Mouse (Mus musculus) cerebellum, adult 2 months (tissue): ENCODE measurements at regions not wholly inside any gene's neighbourhood (a gene's known extent, or its start where the extent isn't known, plus 50 kb on each side); places are given as distances from the start of the nearest gene placed in this dataset.
A peak's percentile ranks its signal among the peaks of the same experiment; 100 is the strongest.

Experiments used
- DNase-seq, 2 experiments: peaks; one replicate each; pipeline ENCODE4 v3.0.0; 2021
- H3K27ac ChIP-seq: fragments of 200-500 bp; 2 replicates; pipeline ENCODE4 v1.5.1; 2012; ENCODE audit warnings: low read length, control low read depth, inconsistent platforms; ENCODE audit not compliant: insufficient read depth
- H3K27me3 ChIP-seq: fragments of 200-500 bp; 2 replicates; pipeline ENCODE4 v1.6.1; 2012; ENCODE audit warnings: inconsistent platforms, mild to moderate bottlenecking, low read length, moderate library complexity; ENCODE audit not compliant: control insufficient read depth, insufficient read depth
- H3K4me1 ChIP-seq: fragments of 200-500 bp; 2 replicates; pipeline ENCODE4 v1.6.1; 2011; ENCODE audit warnings: low read length; ENCODE audit not compliant: control insufficient read depth, insufficient read depth
- H3K4me3 ChIP-seq: fragments of 200-500 bp; replicated peaks from 2 replicates; pipeline ENCODE3; 2011; ENCODE audit warnings: mild to moderate bottlenecking, low read depth, low read length, control low read depth; ENCODE audit not compliant: insufficient read depth
- CTCF ChIP-seq: fragments of 200-500 bp; IDR thresholded peaks from 2 replicates; pipeline ENCODE4 v1.5.1; 2011; ENCODE audit warnings: low read depth, mild to moderate bottlenecking, control low read depth, low read length, moderate library complexity, borderline replicate concordance; ENCODE audit not compliant: insufficient read depth
- POLR2A ChIP-seq: fragments of 200-500 bp; IDR thresholded peaks from 2 replicates; pipeline ENCODE4 v1.6.1; 2011; ENCODE audit warnings: low read length, control low read depth, borderline replicate concordance; ENCODE audit not compliant: insufficient read depth
- WGBS: fragments of 180-500 bp; shearing (Covaris S2); methylation state at CpG from one replicate; pipeline ENCODE4 v1.1.7; 2018; 5-methylcytosine and 5-hydroxymethylcytosine counted together

DNA sequence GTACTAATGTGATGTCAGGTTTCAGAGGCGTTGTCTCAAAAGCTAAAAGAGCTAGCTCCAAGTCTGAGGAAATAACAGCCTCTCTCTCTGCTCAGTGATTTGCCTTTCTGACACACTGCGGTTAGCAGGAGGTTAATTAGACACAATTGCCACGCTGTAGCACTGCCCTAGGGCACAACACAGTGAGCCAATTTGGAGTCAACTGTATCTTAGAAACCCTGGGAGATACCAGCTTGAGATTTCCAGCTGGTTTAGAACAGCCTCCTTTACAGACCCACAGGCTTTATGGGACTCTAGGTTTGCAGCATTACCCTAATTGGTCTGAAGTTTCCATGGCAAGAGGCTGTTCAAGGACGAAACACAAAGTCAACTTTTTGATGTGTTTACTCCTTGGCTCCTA lies 176.9 kb upstream of the Fer start:
- TF ChIP-seq POLR2A (no peak), CTCF (no peak)
- no peaks in the 10 kb centered on the region for H3K27me3 ChIP-seq
- H3K4me1 ChIP-seq: peaks cover 3% of the 10 kb centered on the region
- peak in 1 of 2 experiments; percentile 18 for DNase-seq
- 40% methylated on average over 4 of the region's 4 CpGs for WGBS
- no peak overlapping the region for H3K27ac ChIP-seq
- no peak overlapping the region for H3K4me3 ChIP-seq

DNA sequence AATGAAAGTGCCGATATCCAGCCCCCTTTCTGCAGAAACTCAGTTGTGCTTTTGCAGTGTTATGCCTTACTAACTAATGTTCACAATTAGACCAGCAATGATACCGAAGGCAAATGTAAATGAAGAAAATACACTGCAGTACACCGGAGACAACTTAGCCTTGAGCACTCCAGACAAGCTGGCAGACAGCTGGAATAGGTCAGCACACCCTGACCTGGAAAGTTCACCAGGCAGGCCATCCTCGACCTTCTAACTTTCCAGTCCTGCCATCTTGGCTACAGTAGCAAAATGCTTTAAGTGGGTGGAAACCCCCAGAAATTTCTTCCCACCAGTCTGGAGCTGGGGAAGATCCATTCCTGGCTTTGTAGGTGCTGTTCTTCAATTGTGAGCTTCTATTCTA lies 176.5 kb upstream of the Fer start:
- WGBS: 67% methylated on average over 4 of the region's 4 CpGs
- DNase-seq: no peak
- TF ChIP-seq POLR2A (no peak), CTCF (no peak)
- no peaks in the 10 kb centered on the region for H3K27me3 ChIP-seq
- H3K4me1 ChIP-seq: peaks cover 3% of the 10 kb centered on the region
- H3K27ac ChIP-seq: no peak overlapping the region
- H3K4me3 ChIP-seq: no peak overlapping the region

DNA sequence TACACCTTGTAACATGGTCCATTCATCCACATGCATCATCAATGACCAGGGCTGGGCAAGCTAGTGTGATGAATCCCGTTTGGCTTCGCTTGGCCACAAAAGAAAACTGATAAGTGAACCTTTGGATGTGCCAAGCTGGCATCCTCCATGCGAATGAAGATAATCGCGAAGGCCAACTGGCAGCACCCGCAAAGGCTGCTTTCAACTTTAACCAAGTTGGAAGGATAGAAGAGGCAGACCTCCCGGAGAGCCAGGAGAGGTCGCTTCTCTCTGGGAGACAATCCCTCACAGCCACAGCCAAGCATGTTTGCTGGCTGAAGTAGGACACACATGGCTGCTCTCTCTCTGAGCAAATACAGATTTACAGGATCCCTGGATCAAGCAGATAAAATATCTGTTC lies 173.6 kb upstream of the Fer start:
- peaks cover 3% of the 10 kb centered on the region for H3K4me1 ChIP-seq
- WGBS: 30% methylated on average over 8 of the region's 8 CpGs

DNA sequence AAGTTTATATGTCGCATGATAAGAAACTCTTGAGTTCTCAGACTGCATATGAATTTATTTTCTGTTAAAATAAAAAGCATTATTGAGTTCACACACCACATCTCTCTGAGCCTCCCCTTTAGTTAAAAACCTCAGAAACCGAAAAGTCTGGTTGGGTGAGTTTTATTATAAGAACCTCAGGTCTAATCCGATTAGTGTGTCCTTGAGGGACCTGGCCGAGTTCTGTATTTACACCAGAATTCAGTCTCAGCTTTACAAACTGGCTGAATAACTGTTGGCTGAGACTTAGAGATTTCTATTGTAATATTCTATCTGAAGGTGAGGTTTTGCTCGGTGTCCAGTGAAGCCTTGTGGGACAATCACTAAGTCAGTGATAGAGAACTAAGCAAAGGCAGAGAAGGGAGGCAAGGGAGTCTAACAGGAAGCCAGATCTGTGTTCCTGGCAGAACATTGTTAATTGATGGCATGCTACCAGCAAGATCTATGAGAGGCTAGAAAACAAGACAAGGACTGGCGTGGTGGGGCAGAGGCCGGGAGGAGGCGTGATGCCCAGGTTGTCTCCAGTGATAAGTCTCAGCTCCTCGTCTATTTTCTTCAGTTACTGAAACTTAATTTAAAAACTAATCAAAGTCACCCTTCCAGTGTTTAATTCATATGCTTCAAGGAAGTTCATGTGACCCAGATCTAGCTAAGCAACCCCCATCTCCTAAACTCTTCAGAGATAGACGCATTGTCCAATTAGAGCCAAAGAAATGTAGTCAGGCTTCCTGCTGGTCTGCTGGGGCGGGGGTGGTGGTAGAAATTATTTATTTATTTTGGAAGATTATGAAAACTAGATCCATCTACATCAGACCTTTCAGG lies 171.8 kb upstream of the Fer start:
- Histone ChIP-seq H3K4me1 (peaks cover 3% of the 10 kb centered on the region), H3K4me3 (no peak overlapping the region), H3K27me3 (no peaks in the 10 kb centered on the region), H3K27ac (no peak overlapping the region)
- 72% methylated on average over 11 of the region's 11 CpGs for WGBS
- TF ChIP-seq POLR2A: no peak
- no peak for TF ChIP-seq CTCF
- DNase-seq: no peak

More for the DNA sequence above, 173.6 kb upstream of the Fer start:
- TF ChIP-seq POLR2A: no peak
- TF ChIP-seq CTCF: no peak
- Histone ChIP-seq H3K27me3 (no peaks in the 10 kb centered on the region), H3K4me3 (no peak overlapping the region), H3K27ac (no peak overlapping the region)
- no peak for DNase-seq

DNA sequence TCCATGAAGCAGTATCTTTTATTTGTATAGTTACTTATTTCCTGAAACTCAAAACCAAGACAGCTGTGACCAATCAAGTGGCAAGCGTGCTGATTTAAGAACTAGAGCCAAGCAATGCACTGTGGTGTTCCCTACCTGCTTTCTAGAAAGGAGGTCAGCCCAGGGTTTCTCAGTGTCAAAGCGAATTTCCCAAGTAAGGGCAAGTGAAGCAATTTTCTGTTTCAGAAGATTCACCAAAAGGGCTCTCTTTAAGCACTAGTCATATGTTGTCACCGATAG lies 171.2 kb upstream of the Fer start:
- Histone ChIP-seq H3K27me3 (no peaks in the 10 kb centered on the region), H3K4me1 (peaks cover 3% of the 10 kb centered on the region), H3K27ac (no peak overlapping the region), H3K4me3 (no peak overlapping the region)
- DNase-seq: no peak
- WGBS: 48% methylated on average over 3 of the region's 3 CpGs
- TF ChIP-seq POLR2A (no peak), CTCF (no peak)

DNA sequence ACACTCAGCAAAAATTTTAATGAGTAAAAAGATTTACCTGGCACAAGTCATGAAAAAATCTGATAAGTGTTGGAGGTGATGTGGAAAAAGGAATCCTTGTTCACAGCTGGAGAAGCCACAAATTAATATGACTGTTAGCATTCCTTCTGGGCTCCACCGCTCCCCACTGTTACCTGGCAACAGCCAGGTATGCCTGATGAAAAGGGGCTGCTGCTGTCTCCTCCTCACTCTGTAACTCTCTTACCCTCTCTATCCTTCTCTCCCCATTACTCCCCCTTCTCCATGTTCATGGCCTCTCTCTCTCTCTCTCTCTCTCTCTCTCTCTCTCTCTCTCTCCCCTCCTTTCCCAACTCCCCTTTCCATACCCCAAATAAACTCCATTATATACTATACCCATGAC lies 169.6 kb upstream of the Fer start:
- Histone ChIP-seq H3K27ac (no peak overlapping the region), H3K4me3 (no peak overlapping the region), H3K27me3 (no peaks in the 10 kb centered on the region), H3K4me1 (peaks cover 3% of the 10 kb centered on the region)
- TF ChIP-seq POLR2A (no peak), CTCF (no peak)
- DNase-seq: no peak
- 88% methylated on average over 1 of the region's 1 CpGs for WGBS

DNA sequence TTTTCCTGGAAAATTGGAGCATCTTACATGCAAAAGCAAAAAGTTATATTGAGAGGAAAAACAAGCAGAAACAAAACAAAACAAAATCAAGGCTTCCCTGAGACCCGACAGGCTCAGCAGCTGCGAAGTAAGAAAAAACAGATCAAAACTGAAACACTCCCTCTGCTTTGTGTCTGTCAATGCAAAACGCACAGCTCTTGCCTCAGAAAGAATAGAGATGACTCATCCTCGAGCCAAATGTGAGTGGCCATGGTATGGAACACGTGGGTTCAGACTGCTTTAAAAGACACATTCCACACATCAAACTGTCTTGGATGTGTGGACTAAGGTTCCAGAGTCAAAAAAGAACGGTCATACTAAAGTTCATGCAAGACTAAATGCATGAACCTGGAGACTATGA lies 163.3 kb upstream of the Fer start:
- H3K4me3 ChIP-seq: no peak overlapping the region
- no peaks in the 10 kb centered on the region for H3K27me3 ChIP-seq
- no peak for DNase-seq
- H3K27ac ChIP-seq: no peak overlapping the region
- H3K4me1 ChIP-seq: no peaks in the 10 kb centered on the region
- no peak for TF ChIP-seq CTCF
- WGBS: 90% methylated on average over 6 of the region's 6 CpGs

DNA sequence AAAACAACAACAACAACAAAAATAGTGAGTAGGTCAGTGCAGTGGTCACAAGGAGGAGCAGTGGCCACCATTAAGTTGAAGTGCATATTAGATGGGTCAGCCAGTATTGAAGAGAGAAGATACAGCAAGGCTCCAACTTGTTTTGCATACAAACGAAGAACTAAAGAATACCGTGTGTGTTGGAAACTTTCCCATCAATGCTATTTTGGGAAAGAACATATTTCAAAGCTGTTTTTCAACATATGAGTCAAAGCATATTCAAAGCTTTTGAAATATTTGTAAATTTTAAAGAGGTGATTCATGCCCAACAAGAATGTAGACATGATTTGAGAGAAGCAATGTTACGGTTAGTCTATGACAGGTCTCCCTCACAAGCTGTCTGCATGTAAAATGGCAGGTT lies 157.9 kb upstream of the Fer start:
- no peaks in the 10 kb centered on the region for H3K4me1 ChIP-seq
- 59% methylated on average over 3 of the region's 3 CpGs for WGBS

DNA sequence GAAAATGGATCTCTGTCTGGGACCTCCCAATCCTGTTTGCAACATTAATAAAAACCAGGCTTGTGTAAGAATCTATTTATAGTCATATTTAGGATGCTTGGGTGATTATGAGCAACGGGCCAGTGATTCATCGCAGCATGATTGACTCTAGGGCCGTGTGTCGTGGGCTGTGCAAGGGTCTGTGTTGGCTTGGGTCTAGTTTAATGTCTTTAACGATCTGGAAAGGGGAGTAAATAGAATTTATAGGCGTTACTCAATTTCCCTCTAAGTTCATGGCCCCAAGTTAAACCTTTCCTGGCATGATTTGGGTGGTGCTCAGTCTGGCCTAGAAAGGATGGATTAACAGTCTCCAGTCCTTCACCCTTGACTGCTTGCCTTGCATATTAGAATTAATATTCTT lies 149.9 kb upstream of the Fer start:
- WGBS: 16% methylated on average over 6 of the region's 6 CpGs
- peak overlapping the region; percentile 2; the same call in 1 of the 2 replicates for H3K27ac ChIP-seq
- peak; percentile 39 to 73 for DNase-seq
- peaks cover 22% of the 10 kb centered on the region; the same call in 1 of the 2 replicates for H3K4me1 ChIP-seq
- no peaks in the 10 kb centered on the region for H3K27me3 ChIP-seq
- TF ChIP-seq POLR2A: no peak
- H3K4me3 ChIP-seq: no peak overlapping the region

More for the DNA sequence above, 157.9 kb upstream of the Fer start:
- no peak overlapping the region for H3K4me3 ChIP-seq
- no peak overlapping the region for H3K27ac ChIP-seq
- no peak for DNase-seq
- H3K27me3 ChIP-seq: no peaks in the 10 kb centered on the region
- no peak for TF ChIP-seq CTCF
- TF ChIP-seq POLR2A: no peak
